Mouse (Mus musculus) neural tube, embryonic 13.5 days (tissue): ENCODE results near the gene A930004D18Rik. TPM values are rescaled to one million over a fixed set of nuclear protein-coding genes. Genes with fewer than 3 reads are reported as not detected.

Experiments
- ATAC-seq: fragments of 200-750 bp; cut with Nextera tagmentation; 2 replicates; pipeline ENCODE4 v1.8.0; 2017; ENCODE audit warnings: low read depth, mild to moderate bottlenecking, moderate TSS enrichment, moderate library complexity
- H3K27ac ChIP-seq: fragments of 300-500 bp; sonication (generic); replicated peaks from 2 replicates; pipeline ENCODE4 v1.5.1; 2015; ENCODE audit warnings: moderate library complexity, mild to moderate bottlenecking, inconsistent platforms
- H3K27me3 ChIP-seq: fragments of 300-500 bp; sonication (generic); 2 replicates; pipeline ENCODE4 v1.6.1; 2015; ENCODE audit warnings: mild to moderate bottlenecking, inconsistent platforms
- H3K36me3 ChIP-seq: fragments of 300-500 bp; sonication (generic); 2 replicates; pipeline ENCODE4 v1.6.1; 2015; ENCODE audit warnings: mild to moderate bottlenecking, inconsistent platforms
- H3K4me1 ChIP-seq: fragments of 300-500 bp; sonication (generic); replicated peaks from 2 replicates; pipeline ENCODE4 v1.6.1; 2015; ENCODE audit warnings: inconsistent platforms
- H3K4me2 ChIP-seq: fragments of 300-500 bp; sonication (generic); 2 replicates; pipeline ENCODE4 v1.6.1; 2015; ENCODE audit warnings: inconsistent platforms, mild to moderate bottlenecking, moderate library complexity
- H3K4me3 ChIP-seq: fragments of 300-500 bp; sonication (generic); 2 replicates; pipeline ENCODE4 v1.5.1; 2015; ENCODE audit warnings: mild to moderate bottlenecking, inconsistent platforms
- H3K9ac ChIP-seq: fragments of 300-500 bp; sonication (generic); 2 replicates; pipeline ENCODE4 v1.6.1; 2015; ENCODE audit warnings: moderate library complexity, mild to moderate bottlenecking, inconsistent platforms
- H3K9me3 ChIP-seq: fragments of 300-500 bp; sonication (generic); 2 replicates; pipeline ENCODE4 v1.6.1; 2016; ENCODE audit warnings: inconsistent platforms
- WGBS: fragments of 180-500 bp; shearing (Covaris S2); methylation state at CpG from one replicate; pipeline ENCODE4 v1.1.7; 2015; 5-methylcytosine and 5-hydroxymethylcytosine counted together
- polyA plus RNA-seq: library from polyadenylated mRNA; unstranded; fragments of >200 nt; fragmentation: Nextera tagmentation; extraction: Ambion mirVana; gene quantifications from 2 replicates; pipeline ENCODE4 v1.2.1, GENCODE M21; 2015

The A930004D18Rik gene
- polyA plus RNA-seq, 1 experiment from 2014 or later = 12.3 TPM

DNA sequence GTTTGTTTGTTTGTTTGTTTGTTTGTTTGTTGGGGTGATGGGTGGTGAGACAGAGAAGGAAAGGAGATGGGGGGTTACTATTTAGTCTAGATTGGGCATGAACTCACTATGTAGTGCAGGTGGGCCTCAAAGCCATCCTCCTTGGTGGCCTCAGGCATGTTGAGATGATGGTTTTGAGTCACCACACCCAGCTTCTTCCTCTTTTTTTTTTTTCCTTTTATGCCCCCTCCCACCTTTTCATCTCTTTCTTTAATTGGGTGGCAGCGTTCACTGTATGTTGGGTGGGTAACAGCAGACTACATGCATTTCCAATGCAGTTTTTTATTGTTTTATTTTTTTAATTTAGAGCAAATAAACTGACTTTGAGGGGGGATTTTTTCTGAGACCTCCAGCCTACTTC, 20.9 kb downstream of the A930004D18Rik start:
- H3K4me3 ChIP-seq = no peak overlapping the region
- no peak overlapping the region for H3K9ac ChIP-seq
- no peak overlapping the region for H3K4me2 ChIP-seq
- H3K9me3 ChIP-seq = no peaks in the 10 kb centered on the region
- H3K27ac ChIP-seq = no peak overlapping the region
- ATAC-seq = no peak
- WGBS = 100% methylated on average over 1 of the region's 1 CpGs
- no peaks in the 10 kb centered on the region for H3K36me3 ChIP-seq
- no peaks in the 10 kb centered on the region for H3K4me1 ChIP-seq
- H3K27me3 ChIP-seq = no peaks in the 10 kb centered on the region

DNA sequence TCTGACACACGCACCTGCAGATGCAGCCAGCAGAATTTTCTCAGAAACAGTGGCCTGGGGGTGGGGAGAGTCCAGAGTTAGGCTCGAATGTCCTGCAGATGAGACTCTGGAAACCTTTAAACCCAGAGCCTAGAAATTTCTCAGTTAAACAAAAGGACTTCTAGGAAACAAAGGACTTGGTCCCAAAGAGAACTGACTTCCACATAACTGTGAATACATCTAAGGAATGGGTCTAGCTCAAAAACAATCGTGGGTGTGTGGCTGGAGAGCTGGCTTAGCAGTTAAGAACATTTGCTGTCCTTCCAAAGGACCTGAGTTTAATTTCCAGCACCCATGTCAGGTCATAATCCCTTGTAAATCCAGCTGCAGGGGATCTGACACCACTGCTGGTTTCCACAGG, 22.0 kb downstream of the A930004D18Rik start:
- 55% methylated on average over 3 of the region's 3 CpGs for WGBS

DNA sequence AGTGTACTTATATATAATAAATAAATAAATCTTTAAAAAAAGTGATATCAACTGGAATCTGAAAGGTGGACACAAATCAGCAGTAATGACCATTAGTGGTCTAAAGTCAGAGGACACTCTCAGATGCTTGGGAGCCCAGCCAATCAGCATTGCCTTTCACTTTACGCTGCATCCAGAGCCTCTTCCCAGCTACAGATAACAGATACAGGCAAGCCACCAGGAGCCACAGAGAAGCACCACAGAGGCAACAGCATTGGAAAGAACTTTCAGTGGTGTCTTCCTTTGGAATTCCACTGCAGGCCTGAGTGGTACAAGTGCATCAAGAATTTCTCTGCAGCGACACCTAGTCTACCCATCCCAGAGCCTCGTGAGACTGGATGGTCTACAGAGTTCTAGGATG, 24.7 kb downstream of the A930004D18Rik start:
- Histone ChIP-seq H3K4me2 (no peak overlapping the region), H3K4me3 (no peak overlapping the region), H3K9me3 (no peaks in the 10 kb centered on the region), H3K27me3 (no peaks in the 10 kb centered on the region), H3K4me1 (no peaks in the 10 kb centered on the region), H3K9ac (no peak overlapping the region), H3K27ac (no peak overlapping the region), H3K36me3 (no peaks in the 10 kb centered on the region)
- WGBS = 91% methylated on average over 3 of the region's 3 CpGs
- ATAC-seq = no peak

More for the DNA sequence above, 22.0 kb downstream of the A930004D18Rik start:
- Histone ChIP-seq H3K4me2 (no peak overlapping the region), H3K36me3 (no peaks in the 10 kb centered on the region), H3K9ac (no peak overlapping the region), H3K4me1 (no peaks in the 10 kb centered on the region), H3K4me3 (no peak overlapping the region), H3K27me3 (no peaks in the 10 kb centered on the region), H3K27ac (no peak overlapping the region), H3K9me3 (no peaks in the 10 kb centered on the region)
- ATAC-seq = no peak

DNA sequence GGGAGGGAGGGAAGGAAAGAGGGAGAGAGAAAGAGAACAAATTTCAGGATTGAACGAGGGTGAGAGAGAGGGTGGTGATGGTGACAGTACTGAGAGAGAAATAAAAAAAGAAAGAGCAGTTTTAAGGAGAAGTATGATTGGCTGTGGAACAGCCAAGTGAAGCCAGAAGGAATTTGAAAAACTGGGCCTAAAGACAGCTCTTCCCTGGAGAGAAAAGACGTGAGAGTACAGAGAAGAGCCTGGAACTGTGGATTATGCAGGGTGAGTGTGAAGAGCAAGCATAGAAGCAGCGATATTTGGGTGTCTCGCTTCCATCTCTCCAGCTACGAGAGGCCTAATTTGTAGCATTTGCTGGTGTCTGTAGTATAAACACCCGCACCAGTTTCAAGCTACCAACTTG, 26.3 kb downstream of the A930004D18Rik start:
- no peak overlapping the region for H3K27ac ChIP-seq
- H3K27me3 ChIP-seq = no peaks in the 10 kb centered on the region
- ATAC-seq = no peak
- H3K9me3 ChIP-seq = no peaks in the 10 kb centered on the region
- WGBS = 89% methylated on average over 6 of the region's 6 CpGs
- H3K36me3 ChIP-seq = no peaks in the 10 kb centered on the region
- H3K4me1 ChIP-seq = no peaks in the 10 kb centered on the region
- no peak overlapping the region for H3K9ac ChIP-seq
- H3K4me3 ChIP-seq = no peak overlapping the region
- H3K4me2 ChIP-seq = no peak overlapping the region

DNA sequence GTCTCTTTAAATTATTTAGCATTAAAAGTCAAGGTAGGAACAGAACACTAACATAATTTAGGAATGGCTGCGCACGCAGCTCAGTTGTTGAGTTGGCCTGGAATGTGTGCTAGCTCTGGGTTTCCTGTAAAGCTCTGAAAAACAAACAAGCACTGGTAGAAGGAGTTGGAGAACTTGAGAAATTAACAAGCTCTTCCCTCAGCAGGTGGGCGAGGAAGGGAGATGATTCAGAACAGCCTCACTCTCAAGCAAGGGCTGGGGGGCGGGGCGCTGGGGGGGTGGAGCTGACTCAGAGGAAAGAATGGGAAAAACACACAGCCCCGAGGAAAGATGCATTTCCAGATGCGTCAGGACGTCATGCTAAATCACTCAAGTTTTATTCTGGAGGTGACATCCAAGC, 32.4 kb downstream of the A930004D18Rik start:
- no peaks in the 10 kb centered on the region for H3K27me3 ChIP-seq
- H3K9ac ChIP-seq = no peak overlapping the region
- no peaks in the 10 kb centered on the region for H3K9me3 ChIP-seq
- H3K27ac ChIP-seq = no peak overlapping the region
- H3K4me3 ChIP-seq = no peak overlapping the region
- WGBS = 34% methylated on average over 8 of the region's 8 CpGs
- H3K4me2 ChIP-seq = no peak overlapping the region
- ATAC-seq = no peak
- H3K36me3 ChIP-seq = no peaks in the 10 kb centered on the region
- no peaks in the 10 kb centered on the region for H3K4me1 ChIP-seq

DNA sequence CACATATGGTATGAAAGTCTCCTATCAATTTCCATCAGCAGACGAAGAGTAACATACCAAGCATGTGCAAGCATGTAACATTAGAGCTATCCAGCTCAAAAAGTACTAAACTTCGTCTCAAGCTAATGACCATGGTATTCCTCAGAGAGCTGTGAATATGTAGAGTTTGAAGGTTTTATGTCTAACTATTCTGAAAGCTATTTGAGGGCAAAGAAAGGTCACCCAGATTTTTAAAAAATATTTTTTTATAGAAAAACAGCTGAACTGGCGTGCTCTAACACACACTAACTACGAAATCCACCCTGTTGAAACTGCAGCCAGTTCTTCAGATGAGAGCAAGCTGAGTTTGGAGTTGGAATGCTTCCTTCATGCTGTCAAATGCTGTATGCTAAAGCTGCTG, 33.3 kb downstream of the A930004D18Rik start:
- Histone ChIP-seq H3K27me3 (no peaks in the 10 kb centered on the region), H3K9me3 (no peaks in the 10 kb centered on the region), H3K4me3 (no peak overlapping the region), H3K36me3 (no peaks in the 10 kb centered on the region), H3K9ac (no peak overlapping the region), H3K4me2 (no peak overlapping the region), H3K4me1 (no peaks in the 10 kb centered on the region), H3K27ac (no peak overlapping the region)
- WGBS = 78% methylated on average over 4 of the region's 4 CpGs
- no peak for ATAC-seq

DNA sequence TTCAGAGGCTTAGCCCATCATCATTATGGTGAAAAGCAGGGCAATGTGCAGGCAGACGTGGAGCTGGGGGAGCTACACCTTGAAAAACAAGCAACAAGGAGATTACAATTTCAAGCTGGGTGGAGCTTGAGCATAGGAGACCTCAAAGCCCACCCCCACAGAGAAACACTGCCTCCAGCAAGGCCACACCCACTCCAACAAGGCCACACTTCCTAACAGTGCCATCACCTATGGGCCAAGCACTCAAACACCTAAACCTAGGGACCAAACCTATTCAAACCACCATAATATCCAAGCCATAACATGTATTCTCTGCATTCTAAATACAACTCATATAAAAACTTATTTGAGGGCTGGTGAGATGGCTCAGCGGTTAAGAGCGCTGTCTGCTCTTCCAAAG, 35.2 kb downstream of the A930004D18Rik start:
- 97% methylated on average over 3 of the region's 3 CpGs for WGBS

DNA sequence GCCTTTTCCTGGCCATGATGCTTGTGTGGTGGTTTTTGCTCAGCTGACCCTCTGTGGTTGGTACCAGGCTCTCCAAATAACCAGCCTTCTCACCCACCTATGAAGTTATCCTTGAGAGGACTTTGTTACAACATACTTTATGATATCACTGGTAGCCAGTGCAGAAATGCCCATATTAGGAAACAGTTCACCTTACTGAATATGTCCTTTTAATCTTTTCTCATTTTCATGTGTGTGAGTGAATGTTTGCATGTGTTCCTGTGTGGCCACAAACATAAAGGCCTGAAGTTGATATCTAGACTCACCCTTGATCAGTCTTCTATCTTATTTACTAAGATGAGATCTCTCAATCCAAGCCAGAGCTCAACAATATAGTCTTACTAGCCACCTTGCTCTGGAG, 40.7 kb downstream of the A930004D18Rik start, which contains the start of gene H2al2a:
Gene H2al2a (minus strand): TSS at position 101 of the 400 bp plus-strand sequence.
- Histone ChIP-seq H3K4me1 (no peaks in the 10 kb centered on the region), H3K9ac (no peak within 1 kb of the TSS), H3K27me3 (no peaks in the 10 kb centered on the region), H3K4me2 (no peak within 1 kb of the TSS), H3K9me3 (no peaks in the 10 kb centered on the region), H3K36me3 (no peaks in the 10 kb centered on the region), H3K27ac (no peak within 1 kb of the TSS), H3K4me3 (no peak within 1 kb of the TSS)
- ATAC-seq = no peak

More for the DNA sequence above, 35.2 kb downstream of the A930004D18Rik start:
- no peaks in the 10 kb centered on the region for H3K4me1 ChIP-seq
- H3K27ac ChIP-seq = no peak overlapping the region
- H3K9ac ChIP-seq = no peak overlapping the region
- no peak for ATAC-seq
- H3K36me3 ChIP-seq = no peaks in the 10 kb centered on the region
- no peaks in the 10 kb centered on the region for H3K9me3 ChIP-seq
- no peak overlapping the region for H3K4me2 ChIP-seq
- no peak overlapping the region for H3K4me3 ChIP-seq
- H3K27me3 ChIP-seq = no peaks in the 10 kb centered on the region

DNA sequence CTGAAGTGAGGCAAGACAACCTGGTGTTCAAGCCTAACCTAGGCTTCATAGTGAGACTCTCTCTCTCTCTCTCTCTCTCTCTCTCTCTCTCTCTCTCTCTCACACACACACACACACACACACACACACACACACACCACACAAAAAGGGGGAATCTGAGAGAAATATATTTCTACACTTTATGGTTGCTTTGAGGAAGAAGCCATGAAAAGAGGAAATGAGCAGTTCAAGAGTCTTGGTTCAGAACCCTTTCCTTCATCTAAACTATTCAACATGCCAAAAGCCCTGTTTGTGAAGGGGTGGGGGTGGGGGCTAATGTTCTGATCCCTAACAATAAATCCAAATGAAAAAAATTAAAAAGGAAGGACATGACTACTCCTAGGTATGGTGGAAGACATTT, 48.0 kb downstream of the A930004D18Rik start:
- no peak overlapping the region for H3K4me2 ChIP-seq
- H3K4me1 ChIP-seq = no peaks in the 10 kb centered on the region
- ATAC-seq = no peak
- H3K36me3 ChIP-seq = no peaks in the 10 kb centered on the region
- H3K27ac ChIP-seq = no peak overlapping the region
- H3K9ac ChIP-seq = no peak overlapping the region
- no peaks in the 10 kb centered on the region for H3K27me3 ChIP-seq
- no peaks in the 10 kb centered on the region; the same call in 1 of the 2 replicates for H3K9me3 ChIP-seq
- no peak overlapping the region for H3K4me3 ChIP-seq

DNA sequence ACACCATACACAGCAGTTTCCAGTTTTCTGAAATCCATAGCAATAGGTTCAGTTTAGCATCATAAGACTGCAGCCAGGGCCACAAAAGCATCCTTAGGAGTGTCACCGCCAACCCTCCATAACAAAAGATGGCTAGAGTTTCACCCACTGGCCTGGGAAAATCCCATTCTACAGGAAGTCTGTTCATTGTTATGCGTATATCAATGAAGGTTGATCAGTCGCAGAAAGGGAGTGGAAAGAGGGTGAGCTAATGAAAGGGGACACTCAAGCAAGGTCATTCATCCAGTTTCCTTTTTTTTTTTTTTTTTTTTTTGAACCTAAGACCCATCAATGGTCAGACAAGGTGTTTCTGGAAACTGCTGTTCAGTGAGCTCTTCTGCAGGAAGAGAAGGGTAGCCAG, 48.4 kb downstream of the A930004D18Rik start:
- Histone ChIP-seq H3K4me2 (no peak overlapping the region), H3K27ac (no peak overlapping the region), H3K9me3 (no peaks in the 10 kb centered on the region; the same call in 1 of the 2 replicates), H3K27me3 (no peaks in the 10 kb centered on the region), H3K4me1 (no peaks in the 10 kb centered on the region), H3K9ac (no peak overlapping the region), H3K4me3 (no peak overlapping the region), H3K36me3 (no peaks in the 10 kb centered on the region)
- no peak for ATAC-seq
- WGBS = 64% methylated on average over 3 of the region's 3 CpGs

DNA sequence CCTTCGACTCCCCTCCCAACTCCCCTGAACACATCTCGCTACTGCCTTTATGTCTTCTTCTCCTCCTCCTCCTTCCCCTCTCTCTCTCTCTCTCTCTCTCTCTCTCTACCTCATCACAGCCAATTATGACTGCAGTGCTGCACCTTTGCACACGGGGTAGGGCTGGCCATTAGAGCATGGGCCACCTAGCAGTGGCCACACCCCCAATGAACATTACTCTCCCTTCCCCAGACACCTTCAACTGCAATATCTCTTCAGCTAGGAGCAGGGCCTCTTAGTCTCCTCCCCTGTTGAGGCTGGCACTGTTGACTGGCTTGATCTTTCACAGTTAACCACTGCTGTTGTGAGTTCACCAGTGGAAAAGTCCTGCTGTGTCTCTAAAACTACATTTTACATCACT, 50.8 kb downstream of the A930004D18Rik start:
- no peak overlapping the region for H3K4me3 ChIP-seq
- no peak overlapping the region for H3K4me2 ChIP-seq
- H3K9me3 ChIP-seq = no peaks in the 10 kb centered on the region; the same call in 1 of the 2 replicates
- H3K9ac ChIP-seq = no peak overlapping the region
- no peaks in the 10 kb centered on the region for H3K4me1 ChIP-seq
- no peak for ATAC-seq
- H3K27me3 ChIP-seq = no peaks in the 10 kb centered on the region
- no peaks in the 10 kb centered on the region for H3K36me3 ChIP-seq
- WGBS = 87% methylated on average over 3 of the region's 3 CpGs
- H3K27ac ChIP-seq = no peak overlapping the region

DNA sequence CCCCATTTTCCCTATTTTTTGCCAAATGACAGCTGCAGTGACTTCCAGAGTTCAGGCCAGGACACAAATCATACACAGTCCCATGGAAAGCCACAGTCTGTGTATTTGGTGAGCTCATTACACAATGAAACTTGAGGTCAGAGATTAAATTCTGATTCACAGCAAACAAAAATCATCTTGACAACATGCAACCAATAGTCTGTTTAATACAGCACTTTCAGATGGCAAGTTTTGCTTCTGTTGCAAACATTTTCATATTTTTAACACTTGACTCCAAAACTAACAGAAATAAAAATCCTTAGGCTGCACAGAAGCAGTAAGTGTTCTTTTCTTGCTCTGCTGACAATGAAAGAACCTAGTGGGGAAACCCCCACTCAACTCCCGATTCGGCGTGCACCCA, 52.8 kb downstream of the A930004D18Rik start:
- Histone ChIP-seq H3K36me3 (no peaks in the 10 kb centered on the region), H3K4me3 (no peak overlapping the region), H3K9me3 (no peaks in the 10 kb centered on the region; the same call in 1 of the 2 replicates), H3K27me3 (no peaks in the 10 kb centered on the region), H3K9ac (no peak overlapping the region), H3K4me2 (no peak overlapping the region), H3K4me1 (no peaks in the 10 kb centered on the region), H3K27ac (no peak overlapping the region)
- 94% methylated on average over 3 of the region's 3 CpGs for WGBS
- no peak for ATAC-seq

DNA sequence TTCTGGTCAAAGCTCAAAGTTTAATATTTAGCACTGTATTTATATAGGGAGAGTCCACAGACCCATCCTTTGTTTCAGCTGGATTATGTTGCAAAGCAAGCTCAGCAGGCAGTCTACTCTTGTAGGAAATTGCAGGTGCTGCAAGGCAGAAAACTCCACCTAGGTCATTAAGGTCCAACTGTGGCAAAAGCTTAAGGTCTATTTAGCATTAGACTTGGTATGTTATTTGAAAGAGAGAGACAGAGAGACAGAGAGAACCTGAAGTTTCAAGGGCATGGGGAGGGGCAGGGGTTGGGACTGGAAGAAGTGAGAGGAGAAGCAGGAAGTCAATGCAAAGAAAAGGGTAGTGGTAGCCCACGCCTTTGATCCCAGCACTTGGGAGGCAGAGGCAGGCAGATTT, 54.8 kb downstream of the A930004D18Rik start:
- WGBS = 93% methylated on average over 1 of the region's 1 CpGs
- Histone ChIP-seq H3K9me3 (no peaks in the 10 kb centered on the region; the same call in 1 of the 2 replicates), H3K9ac (no peak overlapping the region), H3K27me3 (no peaks in the 10 kb centered on the region), H3K27ac (no peak overlapping the region), H3K4me1 (no peaks in the 10 kb centered on the region), H3K36me3 (no peaks in the 10 kb centered on the region), H3K4me3 (no peak overlapping the region), H3K4me2 (no peak overlapping the region)
- no peak for ATAC-seq
